Mouse (Mus musculus) lung, adult 18-20 months (tissue): ENCODE measurements around the gene 1700061G19Rik.
A peak's percentile ranks its signal among the peaks of the same experiment; 100 is the strongest.

Experiments
- DNase-seq, 2 experiments: peaks; one replicate each; pipeline ENCODE4 v3.0.0; 2022; ENCODE audit warnings: mixed read lengths in 2 of 2

The 1700061G19Rik gene

GRCm38 (mm10) chr17:56872512-56872911 lies 2.8 kb upstream of the 1700061G19Rik start:
- DNase-seq, result no peak

GRCm38 (mm10) chr17:56874237-56874636 lies 1.0 kb upstream of the 1700061G19Rik start, which contains the start of gene Acsbg2:
Acsbg2 (minus strand) TSS chr17:56874447.
- DNase-seq, result no peak

- no peak for DNase-seq
These were observed 1.2 kb downstream of the 1700061G19Rik start for GRCm38 (mm10) chr17:56876465-56876864.

GRCm38 (mm10) chr17:56876981-56877380 lies 1.7 kb downstream of the 1700061G19Rik start:
- no peak for DNase-seq

GRCm38 (mm10) chr17:56877426-56877825 lies 2.1 kb downstream of the 1700061G19Rik start:
- peak; percentile 59 to 70 for DNase-seq

GRCm38 (mm10) chr17:56883612-56884011 lies 8.3 kb downstream of the 1700061G19Rik start:
- peak in 1 of 2 experiments; percentile 40 for DNase-seq

- peak in 1 of 2 experiments; percentile 52 for DNase-seq
These were observed 9.1 kb downstream of the 1700061G19Rik start for GRCm38 (mm10) chr17:56884331-56884730.

GRCm38 (mm10) chr17:56884809-56885208 lies 9.5 kb downstream of the 1700061G19Rik start:
- no peak for DNase-seq

GRCm38 (mm10) chr17:56888050-56888449 lies 12.8 kb downstream of the 1700061G19Rik start:
- DNase-seq, result no peak

GRCm38 (mm10) chr17:56890018-56890417 lies 14.7 kb downstream of the 1700061G19Rik start:
- DNase-seq, result no peak

GRCm38 (mm10) chr17:56895368-56895918 lies 20.2 kb downstream of the 1700061G19Rik start:
- DNase-seq, result no peak

- no peak for DNase-seq
These were observed 21.3 kb downstream of the 1700061G19Rik start for GRCm38 (mm10) chr17:56896513-56897129.

- DNase-seq, result peak; percentile 80 to 84
These were observed 22.4 kb downstream of the 1700061G19Rik start for GRCm38 (mm10) chr17:56897630-56898195.

- no peak for DNase-seq
These were observed 27.4 kb downstream of the 1700061G19Rik start for GRCm38 (mm10) chr17:56902698-56903097.

- no peak for DNase-seq
These were observed 30.9 kb downstream of the 1700061G19Rik start for GRCm38 (mm10) chr17:56906166-56906565.

- peak; percentile 94 to 96 for DNase-seq
These were observed 31.8 kb downstream of the 1700061G19Rik start for GRCm38 (mm10) chr17:56907096-56907495.

GRCm38 (mm10) chr17:56907887-56908286 lies 32.6 kb downstream of the 1700061G19Rik start:
- DNase-seq, result peak; percentile 43 to 50

GRCm38 (mm10) chr17:56909764-56910163 lies 34.5 kb downstream of the 1700061G19Rik start:
- peak; percentile 63 to 72 for DNase-seq

- DNase-seq, result no peak
These were observed 37.7 kb downstream of the 1700061G19Rik start for GRCm38 (mm10) chr17:56913023-56913422.

GRCm38 (mm10) chr17:56913444-56913843 lies 38.2 kb downstream of the 1700061G19Rik start:
- DNase-seq, result no peak

GRCm38 (mm10) chr17:56917166-56917565 lies 41.9 kb downstream of the 1700061G19Rik start:
- no peak for DNase-seq

- DNase-seq, result peak in 1 of 2 experiments; percentile 58
These were observed 44.4 kb downstream of the 1700061G19Rik start for GRCm38 (mm10) chr17:56919725-56920124.

- peak in 1 of 2 experiments; percentile 1 for DNase-seq
These were observed 50.7 kb downstream of the 1700061G19Rik start for GRCm38 (mm10) chr17:56925998-56926397.

- no peak for DNase-seq
These were observed 53.8 kb downstream of the 1700061G19Rik start for GRCm38 (mm10) chr17:56929101-56929500.
